Mouse (Mus musculus): ENCODE data around the gene Ifitm3. TPM values are rescaled to one million over a fixed set of nuclear protein-coding genes. Genes with fewer than 3 reads are reported as not detected.
"Not testable (repeated sequence)": the region's sequence is repeated elsewhere in the genome, so short reads cannot be mapped to it uniquely, and the experiment has no call there.

Ifitm3 gene
- polyA plus RNA-seq, 1 experiment from 2014 or later, result 43.1 TPM

- ATAC-seq, result no peak
- Histone ChIP-seq H3K4me1 (ENCODE audit: control insufficient read depth, insufficient read depth, low read depth, low read length) (no peaks in the 10 kb centered on the region), H3K9ac (ENCODE audit: low read depth, low read length) (no peak overlapping the region), H3K27ac (ENCODE audit: low read depth, low read length) (no peak overlapping the region), H3K4me2 (ENCODE audit: low read length) (no peak overlapping the region), H3K27me3 (replicated peaks; ENCODE audit: control insufficient read depth, insufficient read depth, low read length) (no peaks in the 10 kb centered on the region), H3K4me3 (ENCODE audit: low read length) (no peak overlapping the region), H3K36me3 (ENCODE audit: control insufficient read depth, insufficient read depth, low read length) (no peaks in the 10 kb centered on the region), H3K9me3 (ENCODE audit: control insufficient read depth, low read length) (no peaks in the 10 kb centered on the region)
- WGBS, result 80% methylated on average over 6 of the region's 6 CpGs
Observed at GRCm38 (mm10) chr7:140990185-140990584, 20.4 kb downstream of the Ifitm3 start.

GRCm38 (mm10) chr7:140989022-140989421 is 21.5 kb downstream of the Ifitm3 start:
- Histone ChIP-seq H3K9ac (ENCODE audit: low read depth, low read length) (no peak overlapping the region), H3K36me3 (ENCODE audit: control insufficient read depth, insufficient read depth, low read length) (no peaks in the 10 kb centered on the region), H3K27me3 (replicated peaks; ENCODE audit: control insufficient read depth, insufficient read depth, low read length) (no peaks in the 10 kb centered on the region), H3K4me3 (ENCODE audit: low read length) (no peak overlapping the region), H3K4me2 (ENCODE audit: low read length) (no peak overlapping the region), H3K4me1 (ENCODE audit: control insufficient read depth, insufficient read depth, low read depth, low read length) (no peaks in the 10 kb centered on the region), H3K9me3 (ENCODE audit: control insufficient read depth, low read length) (no peaks in the 10 kb centered on the region), H3K27ac (ENCODE audit: low read depth, low read length) (no peak overlapping the region)
- no peak for ATAC-seq
- WGBS, result 75% methylated on average over 4 of the region's 4 CpGs

- 87% methylated on average over 17 of the region's 17 CpGs for WGBS
- H3K27ac ChIP-seq (ENCODE audit: low read depth, low read length), result no peak overlapping the region
- ATAC-seq, result no peak
- H3K4me2 ChIP-seq (ENCODE audit: low read length), result no peak overlapping the region
- no peaks in the 10 kb centered on the region for H3K9me3 ChIP-seq (ENCODE audit: control insufficient read depth, low read length)
- no peak overlapping the region for H3K4me3 ChIP-seq (ENCODE audit: low read length)
- no peaks in the 10 kb centered on the region for H3K27me3 ChIP-seq (replicated peaks; ENCODE audit: control insufficient read depth, insufficient read depth, low read length)
- H3K4me1 ChIP-seq (ENCODE audit: control insufficient read depth, insufficient read depth, low read depth, low read length), result no peaks in the 10 kb centered on the region
- H3K9ac ChIP-seq (ENCODE audit: low read depth, low read length), result no peak overlapping the region
- H3K36me3 ChIP-seq (ENCODE audit: control insufficient read depth, insufficient read depth, low read length), result no peaks in the 10 kb centered on the region
Observed at GRCm38 (mm10) chr7:140987182-140988138, 23.1 kb downstream of the Ifitm3 start.

GRCm38 (mm10) chr7:140982971-140983370 is 27.6 kb downstream of the Ifitm3 start:
- Histone ChIP-seq H3K9ac (ENCODE audit: low read depth, low read length) (no peak overlapping the region), H3K4me3 (ENCODE audit: low read length) (no peak overlapping the region), H3K4me1 (ENCODE audit: control insufficient read depth, insufficient read depth, low read depth, low read length) (no peaks in the 10 kb centered on the region), H3K36me3 (ENCODE audit: control insufficient read depth, insufficient read depth, low read length) (no peaks in the 10 kb centered on the region), H3K27me3 (replicated peaks; ENCODE audit: control insufficient read depth, insufficient read depth, low read length) (no peaks in the 10 kb centered on the region), H3K9me3 (ENCODE audit: control insufficient read depth, low read length) (no peaks in the 10 kb centered on the region), H3K27ac (ENCODE audit: low read depth, low read length) (no peak overlapping the region), H3K4me2 (ENCODE audit: low read length) (no peak overlapping the region)
- no peak for ATAC-seq
- 94% methylated on average over 7 of the region's 7 CpGs for WGBS

- H3K4me1 ChIP-seq (ENCODE audit: control insufficient read depth, insufficient read depth, low read depth, low read length), result no peaks in the 10 kb centered on the region
- no peaks in the 10 kb centered on the region for H3K36me3 ChIP-seq (ENCODE audit: control insufficient read depth, insufficient read depth, low read length)
- no peak overlapping the region for H3K27ac ChIP-seq (ENCODE audit: low read depth, low read length)
- H3K9ac ChIP-seq (ENCODE audit: low read depth, low read length), result no peak overlapping the region
- no peak overlapping the region for H3K4me2 ChIP-seq (ENCODE audit: low read length)
- no peak overlapping the region for H3K4me3 ChIP-seq (ENCODE audit: low read length)
- no peaks in the 10 kb centered on the region for H3K9me3 ChIP-seq (ENCODE audit: control insufficient read depth, low read length)
- ATAC-seq, result no peak
- H3K27me3 ChIP-seq (replicated peaks; ENCODE audit: control insufficient read depth, insufficient read depth, low read length), result no peaks in the 10 kb centered on the region
- WGBS, result 97% methylated on average over 8 of the region's 8 CpGs
Observed at GRCm38 (mm10) chr7:140981704-140982103, 28.9 kb downstream of the Ifitm3 start.

- not testable (repeated sequence) for H3K27me3 ChIP-seq (replicated peaks; ENCODE audit: control insufficient read depth, insufficient read depth, low read length); H3K4me3 ChIP-seq (ENCODE audit: low read length); H3K27ac ChIP-seq (ENCODE audit: low read depth, low read length); H3K4me1 ChIP-seq (ENCODE audit: control insufficient read depth, insufficient read depth, low read depth, low read length); H3K9me3 ChIP-seq (ENCODE audit: control insufficient read depth, low read length); H3K4me2 ChIP-seq (ENCODE audit: low read length); ATAC-seq; H3K36me3 ChIP-seq (ENCODE audit: control insufficient read depth, insufficient read depth, low read length); H3K9ac ChIP-seq (ENCODE audit: low read depth, low read length)
- 90% methylated on average over 9 of the region's 9 CpGs for whole genome bisulfite sequencing
Observed at GRCm38 (mm10) chr7:140976720-140977119, 33.9 kb downstream of the Ifitm3 start.

- 28% methylated on average over 3 of the region's 3 CpGs for WGBS
- no peak overlapping the region for H3K4me3 ChIP-seq (ENCODE audit: low read length)
- no peak overlapping the region for H3K27ac ChIP-seq (ENCODE audit: low read depth, low read length)
- no peaks in the 10 kb centered on the region for H3K9me3 ChIP-seq (ENCODE audit: control insufficient read depth, low read length)
- H3K9ac ChIP-seq (ENCODE audit: low read depth, low read length), result no peak overlapping the region
- no peak overlapping the region for H3K4me2 ChIP-seq (ENCODE audit: low read length)
- no peaks in the 10 kb centered on the region for H3K4me1 ChIP-seq (ENCODE audit: control insufficient read depth, insufficient read depth, low read depth, low read length)
- ATAC-seq, result no peak
- H3K36me3 ChIP-seq (ENCODE audit: control insufficient read depth, insufficient read depth, low read length), result no peaks in the 10 kb centered on the region
- H3K27me3 ChIP-seq (replicated peaks; ENCODE audit: control insufficient read depth, insufficient read depth, low read length), result no peaks in the 10 kb centered on the region
Observed at GRCm38 (mm10) chr7:140975465-140975864, 35.1 kb downstream of the Ifitm3 start.

- Histone ChIP-seq H3K27ac (ENCODE audit: low read depth, low read length) (no peak overlapping the region), H3K27me3 (replicated peaks; ENCODE audit: control insufficient read depth, insufficient read depth, low read length) (no peaks in the 10 kb centered on the region), H3K4me3 (ENCODE audit: low read length) (no peak overlapping the region), H3K9me3 (ENCODE audit: control insufficient read depth, low read length) (no peaks in the 10 kb centered on the region), H3K4me2 (ENCODE audit: low read length) (no peak overlapping the region), H3K4me1 (ENCODE audit: control insufficient read depth, insufficient read depth, low read depth, low read length) (no peaks in the 10 kb centered on the region), H3K36me3 (ENCODE audit: control insufficient read depth, insufficient read depth, low read length) (no peaks in the 10 kb centered on the region), H3K9ac (ENCODE audit: low read depth, low read length) (no peak overlapping the region)
- no peak for ATAC-seq
- WGBS, result 21% methylated on average over 9 of the region's 9 CpGs
Observed at GRCm38 (mm10) chr7:140974940-140975339, 35.6 kb downstream of the Ifitm3 start.

- 21% methylated on average over 14 of the region's 14 CpGs for WGBS
- Histone ChIP-seq H3K36me3 (ENCODE audit: control insufficient read depth, insufficient read depth, low read length) (no peaks in the 10 kb centered on the region), H3K27ac (ENCODE audit: low read depth, low read length) (no peak overlapping the region), H3K9ac (ENCODE audit: low read depth, low read length) (no peak overlapping the region), H3K4me1 (ENCODE audit: control insufficient read depth, insufficient read depth, low read depth, low read length) (no peaks in the 10 kb centered on the region), H3K27me3 (replicated peaks; ENCODE audit: control insufficient read depth, insufficient read depth, low read length) (no peaks in the 10 kb centered on the region), H3K4me2 (ENCODE audit: low read length) (no peak overlapping the region), H3K9me3 (ENCODE audit: control insufficient read depth, low read length) (no peaks in the 10 kb centered on the region), H3K4me3 (ENCODE audit: low read length) (no peak overlapping the region)
- no peak for ATAC-seq
Observed at GRCm38 (mm10) chr7:140973396-140974165, 37.0 kb downstream of the Ifitm3 start.

Measured in hindbrain, embryonic 16.5 days (tissue).